Mouse (Mus musculus): ENCODE measurements around the gene Camta1.

Camta1 gene

DNA sequence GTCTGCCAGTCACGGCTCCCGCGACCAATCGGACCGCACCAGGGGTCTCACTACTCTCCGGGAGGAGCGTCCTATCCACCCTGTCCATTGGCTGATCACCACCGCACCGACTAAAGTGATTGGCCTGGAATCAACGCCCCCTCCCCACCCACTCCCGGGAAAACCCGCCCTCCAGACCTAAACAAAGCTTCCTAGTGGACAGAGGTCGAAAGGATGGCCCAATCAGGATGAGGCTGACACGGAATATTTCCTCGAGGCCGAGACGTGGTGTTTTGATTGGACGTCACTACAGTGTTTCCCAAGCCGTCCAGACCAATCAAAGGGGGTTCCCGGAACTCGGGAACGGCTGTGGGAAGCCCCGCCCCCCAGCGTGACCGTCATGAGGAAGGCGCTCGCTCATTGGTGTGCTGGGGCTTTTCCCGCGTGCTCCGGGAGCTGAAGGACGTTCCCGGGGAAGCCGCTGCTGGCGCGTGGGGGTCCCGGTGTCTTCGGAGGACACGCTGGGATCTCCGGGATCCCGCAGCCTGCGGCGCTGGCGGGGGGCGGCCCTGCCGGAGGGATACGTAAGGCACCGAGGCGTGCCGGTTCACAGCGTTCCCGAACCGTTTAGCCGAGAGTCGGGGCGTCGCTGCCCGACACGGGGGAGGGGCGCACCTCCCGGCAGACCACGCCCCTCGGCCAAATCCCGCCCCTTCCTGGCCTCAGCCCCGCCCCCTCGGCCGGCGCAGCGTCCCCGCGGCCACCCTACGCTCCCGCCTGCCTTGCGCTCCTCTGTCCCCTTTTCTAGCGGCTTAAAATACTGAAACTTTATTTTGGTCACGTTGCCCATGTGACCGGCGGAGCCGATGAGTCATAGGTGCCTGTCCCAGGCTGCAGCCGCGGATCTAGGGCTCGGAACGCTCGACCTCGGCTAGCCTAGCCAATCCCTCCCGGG lies at the start of gene Camta1:
TSS of gene Camta1 (minus strand) at position 71 of the 934 bp plus-strand sequence.
- in situ Hi-C loops (cut with MboI, MseI), result loop anchor here (5.0 to 10.0 kb wide), 3 partner anchors 150 to 807 kb away; partner anchors contain the start of genes Hes3 (in 1 of the 2), Icmt (in 1 of the 2) and Vamp3 (in 1 of the 2)

DNA sequence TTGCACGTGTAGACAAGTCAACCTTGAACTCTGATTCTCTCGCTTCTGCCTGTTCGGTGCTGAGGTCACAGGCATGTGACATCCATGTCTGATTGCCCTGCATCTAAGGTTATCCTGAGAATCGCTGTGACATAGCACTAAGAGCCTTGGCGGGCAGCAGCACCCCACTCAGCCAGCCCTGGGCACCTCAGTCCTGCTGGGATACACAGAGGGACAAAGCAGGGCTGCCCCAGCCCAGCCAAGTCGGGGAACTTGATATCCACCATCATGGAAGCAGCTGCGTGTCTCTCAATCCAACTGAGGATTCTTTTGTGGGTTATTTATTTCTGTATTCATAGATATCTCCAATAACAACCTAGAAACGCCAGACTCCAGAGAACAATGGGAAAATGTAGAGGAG lies 47.1 kb upstream of the Camta1 start:
- in situ Hi-C loops (cut with MboI, MseI), result loop anchor here in 1 of 2 experiments (10.0 kb wide), 2 partner anchors 594 to 1226 kb away; no protein-coding TSS in a partner anchor

DNA sequence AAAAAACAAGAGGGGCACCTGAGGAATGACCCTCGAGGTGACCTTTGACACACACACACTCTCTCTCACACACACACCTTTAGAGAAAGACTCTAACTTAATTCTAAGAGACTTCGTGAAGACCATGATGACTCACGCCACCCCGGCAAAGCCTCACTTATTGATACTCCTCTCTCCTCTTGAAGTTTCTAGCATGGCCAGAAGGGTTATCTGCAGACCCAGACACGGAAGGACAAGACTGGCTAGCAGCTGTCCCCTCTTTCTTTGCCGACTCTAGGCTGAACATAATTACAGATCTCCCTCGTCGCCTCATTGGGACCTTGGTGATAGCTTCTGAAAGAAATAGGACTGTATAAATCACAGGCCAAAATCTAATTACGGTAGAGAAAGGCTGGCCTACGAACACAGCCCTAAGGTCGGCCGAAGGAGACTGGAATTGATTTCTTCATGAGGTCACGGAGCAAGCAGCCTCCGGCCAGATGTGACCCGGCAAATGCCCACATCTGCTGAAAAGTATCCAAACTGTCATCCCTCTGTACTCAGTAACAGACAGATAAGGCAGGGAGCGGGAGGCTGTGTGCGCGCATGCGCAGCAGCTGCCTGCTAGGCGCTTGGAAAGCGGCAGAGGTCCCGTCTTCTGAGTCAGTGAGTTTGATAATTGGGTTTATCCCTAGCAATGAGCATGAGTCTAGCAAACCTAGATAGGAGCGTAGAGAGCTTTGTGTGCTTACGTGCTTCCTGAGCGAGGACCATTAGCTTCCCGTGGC lies 46.1 kb upstream of the Camta1 start:
- in situ Hi-C loops (cut with MboI, MseI), result loop anchor here in 1 of 2 experiments (10.0 kb wide), 2 partner anchors 593 to 1227 kb away; no protein-coding TSS in a partner anchor

DNA sequence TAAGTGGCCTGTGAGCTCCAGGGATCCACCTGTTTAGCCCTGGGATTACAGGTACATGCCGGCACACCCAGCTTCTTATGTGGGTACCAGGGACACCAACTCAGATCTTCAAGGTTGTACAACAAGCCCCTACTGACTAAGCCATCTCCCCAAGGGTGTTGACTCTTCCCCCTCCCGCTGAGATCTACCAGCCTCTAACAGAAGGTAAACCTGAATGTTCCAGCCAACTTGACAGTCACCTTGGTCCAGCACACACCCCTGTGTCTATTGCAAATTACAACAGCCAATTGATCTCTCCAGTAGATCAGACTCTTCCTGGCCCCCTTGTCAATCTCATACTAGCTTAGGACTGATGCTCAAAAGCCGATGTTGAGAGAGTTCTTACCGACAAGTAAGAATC lies 43.9 kb upstream of the Camta1 start:
- in situ Hi-C loops (cut with MboI, MseI), result loop anchor here in 1 of 2 experiments (10.0 kb wide), 2 partner anchors 591 to 1229 kb away; no protein-coding TSS in a partner anchor

DNA sequence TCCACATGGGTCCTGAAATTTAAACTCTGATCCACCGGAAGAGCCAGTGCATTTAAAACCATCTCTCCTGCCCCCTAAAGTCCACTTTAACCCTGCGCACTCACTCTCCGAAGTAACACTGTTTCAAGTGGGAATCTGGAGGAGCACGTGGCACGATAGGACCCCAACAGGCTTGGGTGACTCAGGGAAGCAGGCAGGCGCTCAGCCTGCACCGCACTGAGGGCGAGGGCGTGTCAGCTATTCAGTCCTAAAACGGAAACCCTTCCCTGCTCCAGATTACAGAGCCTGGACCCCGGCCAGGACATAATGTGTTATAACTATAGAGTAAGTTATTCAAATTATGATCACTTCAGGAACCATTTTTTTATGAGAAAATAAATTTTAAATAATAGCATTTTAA lies 42.4 kb upstream of the Camta1 start:
- in situ Hi-C loops (cut with MboI, MseI), result loop anchor here in 1 of 2 experiments (10.0 kb wide), 2 partner anchors 589 to 1231 kb away; no protein-coding TSS in a partner anchor

DNA sequence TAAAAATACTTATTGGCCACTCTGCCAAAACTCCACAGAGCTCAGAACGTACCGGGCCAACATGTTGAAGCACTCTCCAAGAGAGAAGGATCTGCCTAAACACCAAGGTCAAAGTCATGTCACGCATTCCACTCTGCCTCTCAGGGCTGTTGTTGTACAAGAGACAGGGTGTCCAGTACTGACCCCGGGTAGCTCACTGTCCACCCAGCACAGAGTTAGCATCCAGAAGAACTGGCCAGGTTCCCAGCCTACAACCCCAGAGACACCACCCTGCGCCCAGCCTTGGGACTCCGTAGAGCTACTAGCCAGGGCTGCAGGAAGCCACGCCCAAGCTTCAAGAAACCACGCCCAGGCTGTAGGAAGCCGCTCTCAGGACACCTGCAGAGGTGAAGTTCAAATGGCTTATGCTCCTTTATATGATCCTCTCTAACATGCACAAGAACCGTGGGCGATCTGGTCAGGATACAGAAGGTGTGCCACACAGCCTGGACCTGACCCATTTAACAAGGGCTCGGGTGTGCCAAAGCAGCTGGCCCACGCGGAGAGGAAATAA lies 41.1 kb upstream of the Camta1 start:
- in situ Hi-C loops (cut with MboI, MseI), result loop anchor here in 1 of 2 experiments (10.0 kb wide), 2 partner anchors 588 to 1232 kb away; no protein-coding TSS in a partner anchor

DNA sequence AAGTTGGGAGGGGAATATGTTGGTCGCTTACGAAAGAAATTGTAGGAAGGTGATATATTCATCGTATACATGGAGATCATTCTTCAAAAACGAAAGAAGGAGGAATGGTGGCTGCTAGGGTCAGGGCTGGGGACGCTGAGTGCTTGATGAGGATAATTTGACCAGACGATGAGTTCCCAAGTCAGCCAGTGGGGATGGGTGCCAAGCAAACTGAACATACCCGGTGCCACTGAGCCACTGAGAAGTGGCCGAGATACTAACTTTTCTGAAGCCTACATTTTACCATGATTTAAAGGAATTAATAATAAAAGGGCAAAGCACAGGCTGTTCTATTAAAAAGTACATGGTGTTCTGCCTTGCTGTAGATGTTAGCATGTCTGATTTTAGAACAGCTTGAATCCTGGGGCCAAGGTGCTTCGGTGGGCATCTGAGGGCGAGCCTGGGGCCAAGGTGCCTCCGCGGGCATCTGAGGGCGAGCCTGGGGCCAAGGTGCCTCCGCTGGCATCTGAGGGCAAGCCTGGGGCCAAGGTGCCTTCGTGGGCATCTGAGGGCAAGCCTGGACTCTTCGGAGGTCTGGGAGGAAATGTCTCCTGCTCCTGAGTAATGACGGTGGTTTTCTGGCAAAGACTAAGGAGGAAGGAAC lies 40.5 kb upstream of the Camta1 start:
- in situ Hi-C loops (cut with MboI, MseI), result loop anchor here in 1 of 2 experiments (10.0 kb wide), 2 partner anchors 587 to 1233 kb away; no protein-coding TSS in a partner anchor

DNA sequence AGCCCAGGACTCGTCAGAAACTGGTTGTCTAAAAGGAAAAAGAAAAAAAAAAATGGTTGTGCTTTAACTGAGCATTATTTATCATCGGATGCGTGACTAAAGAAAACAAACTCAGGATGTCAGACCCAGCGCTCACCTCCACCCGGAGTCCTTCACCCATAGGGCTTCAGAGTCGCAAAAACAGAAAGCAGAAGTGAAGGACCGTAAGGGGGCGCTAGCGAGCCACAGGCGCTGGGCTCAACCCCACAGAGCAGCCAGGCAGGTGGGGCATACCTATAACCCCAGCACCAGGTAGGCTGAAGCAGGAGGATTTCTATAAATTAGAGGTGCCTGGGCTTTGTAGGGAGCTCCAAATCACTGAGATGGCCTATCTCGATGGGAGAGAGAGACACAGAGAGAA lies 39.7 kb upstream of the Camta1 start:
- in situ Hi-C loops (cut with MboI, MseI), result loop anchor here in 1 of 2 experiments (10.0 kb wide), 2 partner anchors 587 to 1233 kb away; no protein-coding TSS in a partner anchor

DNA sequence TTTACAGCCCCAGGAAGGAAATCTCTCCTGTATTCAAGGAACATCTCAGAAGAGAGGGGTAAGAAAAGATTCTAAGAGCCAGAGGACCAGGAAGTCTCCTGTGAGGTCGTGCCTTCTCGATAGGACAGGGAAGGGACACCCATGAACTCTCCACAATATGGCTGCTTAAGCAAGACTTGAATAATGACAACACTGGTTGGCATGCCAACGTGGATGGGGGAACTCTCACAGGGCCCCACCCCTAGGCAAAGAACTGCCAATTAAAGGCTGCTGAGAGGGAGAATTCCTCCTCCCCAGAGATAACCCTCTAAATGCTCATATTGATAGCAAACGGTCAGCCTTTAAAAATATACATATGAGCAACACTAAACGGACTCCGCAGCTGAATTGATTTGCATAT lies 39.1 kb upstream of the Camta1 start:
- in situ Hi-C loops (cut with MboI, MseI), result loop anchor here in 1 of 2 experiments (10.0 kb wide), 2 partner anchors 586 to 1234 kb away; no protein-coding TSS in a partner anchor

DNA sequence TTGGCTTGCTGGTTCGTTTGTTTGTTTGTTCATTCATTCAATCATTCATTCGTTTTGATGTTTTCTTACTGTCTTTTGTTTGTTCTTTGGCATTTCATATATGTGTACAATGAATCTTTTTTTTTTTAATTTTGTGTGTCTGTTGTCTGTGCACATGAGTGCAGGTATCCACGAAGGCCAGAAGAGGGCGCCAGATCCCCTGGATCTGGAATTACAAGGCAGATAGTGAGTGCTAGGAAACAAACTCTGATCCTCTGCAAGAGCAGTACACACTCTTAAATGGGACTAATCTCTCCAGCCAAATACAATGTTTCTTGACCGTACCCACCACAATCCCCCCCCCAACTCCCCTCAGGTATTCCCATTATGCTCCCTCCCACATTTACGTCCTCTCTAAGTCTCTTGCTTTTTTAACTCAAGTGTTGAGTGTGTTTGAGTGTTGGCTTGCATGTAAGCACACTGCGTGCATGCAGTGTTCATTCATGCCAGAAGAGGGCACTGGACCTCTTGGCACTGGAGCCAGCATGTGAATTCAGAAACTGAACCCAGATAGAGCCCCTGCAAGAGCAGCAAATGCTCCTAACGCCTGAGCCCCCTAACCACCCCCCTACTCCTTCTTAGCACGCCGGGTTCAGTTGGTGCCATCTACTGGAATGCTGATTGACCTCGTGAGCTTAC lies 38.2 kb upstream of the Camta1 start:
- in situ Hi-C loops (cut with MboI, MseI), result loop anchor here (5.0 to 10.0 kb wide), 3 partner anchors 585 to 1235 kb away; no protein-coding TSS in a partner anchor

DNA sequence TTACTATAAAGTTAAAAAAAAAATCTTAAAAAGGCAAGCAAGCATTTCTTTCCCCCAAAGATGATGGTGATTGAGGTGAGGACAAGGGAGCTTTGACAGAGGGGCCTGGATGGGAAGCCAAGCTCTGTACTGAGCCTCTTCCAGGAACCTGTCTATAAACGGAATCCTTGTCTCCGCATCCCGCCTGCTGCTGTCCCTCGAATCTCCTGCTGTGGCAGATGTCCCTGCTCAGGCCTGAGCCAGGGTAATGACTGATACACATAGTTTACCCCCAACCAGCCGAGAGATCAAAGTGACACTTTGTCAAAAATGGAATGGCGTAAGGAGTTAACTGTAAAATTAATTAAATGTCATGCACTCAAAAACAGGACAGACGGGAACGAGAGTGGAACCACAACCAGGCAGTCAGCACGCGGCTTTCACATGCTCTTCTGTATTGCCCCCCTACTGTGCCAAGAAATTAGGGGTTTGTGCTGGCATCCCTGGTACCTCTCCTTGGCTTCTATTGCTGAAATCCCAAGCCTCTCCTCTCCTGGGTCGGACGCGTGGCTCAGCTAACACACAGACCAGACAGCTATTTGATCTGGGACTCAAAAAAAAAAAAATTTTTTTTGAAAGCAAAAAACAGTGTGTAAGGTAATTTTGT lies 37.0 kb upstream of the Camta1 start:
- in situ Hi-C loops (cut with MboI, MseI), result loop anchor here (5.0 kb wide), 1 partner anchor 746 kb away; no protein-coding TSS in a partner anchor

DNA sequence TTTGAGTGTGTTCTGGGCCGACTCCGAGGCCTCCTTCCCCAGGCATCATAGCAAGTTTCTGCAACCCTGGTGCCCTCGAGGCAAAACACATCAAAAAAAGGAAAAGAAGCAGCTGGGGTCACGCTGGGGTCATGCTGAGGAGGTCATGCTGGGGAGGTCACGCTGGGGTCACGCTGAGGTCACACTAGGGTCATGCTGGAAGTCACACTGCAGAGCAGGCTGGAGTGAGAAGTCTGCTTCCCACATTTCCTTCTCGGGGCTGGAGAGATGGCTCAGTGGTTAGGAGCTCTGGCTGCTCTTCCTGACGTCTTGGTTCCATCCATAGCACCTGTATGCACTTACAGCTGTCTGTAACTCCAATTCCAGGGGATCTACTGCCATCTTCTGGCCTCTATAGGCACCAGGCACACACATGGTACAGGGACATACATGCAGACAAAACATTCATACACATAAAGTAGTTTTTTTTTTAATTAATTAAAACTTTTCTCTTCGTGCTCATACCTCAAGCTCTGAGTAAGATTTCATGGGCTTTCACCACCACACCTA lies 35.5 kb upstream of the Camta1 start:
- in situ Hi-C loops (cut with MboI, MseI), result loop anchor here (5.0 kb wide), 1 partner anchor 745 kb away; no protein-coding TSS in a partner anchor

DNA sequence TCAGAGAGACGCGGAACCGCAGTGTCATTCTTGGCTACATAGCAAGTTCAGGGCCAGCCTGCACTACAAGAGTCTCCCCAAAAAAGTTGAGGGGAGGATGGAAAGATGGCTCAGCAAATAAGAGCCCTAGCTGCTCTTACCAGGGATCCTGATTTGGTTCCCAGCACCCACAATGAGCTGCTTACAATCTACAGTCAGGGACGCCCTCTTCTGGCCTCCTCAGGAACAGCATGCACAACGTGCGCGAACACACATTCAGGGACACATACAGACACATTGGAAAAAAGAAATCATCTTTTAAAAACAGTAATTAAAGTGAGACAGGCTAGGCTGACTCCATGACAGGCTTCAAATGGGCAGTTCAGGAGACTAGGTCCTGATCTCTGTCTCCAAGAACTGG lies 33.9 kb upstream of the Camta1 start:
- in situ Hi-C loops (cut with MboI, MseI), result loop anchor here (5.0 kb wide), 1 partner anchor 743 kb away; no protein-coding TSS in a partner anchor

DNA sequence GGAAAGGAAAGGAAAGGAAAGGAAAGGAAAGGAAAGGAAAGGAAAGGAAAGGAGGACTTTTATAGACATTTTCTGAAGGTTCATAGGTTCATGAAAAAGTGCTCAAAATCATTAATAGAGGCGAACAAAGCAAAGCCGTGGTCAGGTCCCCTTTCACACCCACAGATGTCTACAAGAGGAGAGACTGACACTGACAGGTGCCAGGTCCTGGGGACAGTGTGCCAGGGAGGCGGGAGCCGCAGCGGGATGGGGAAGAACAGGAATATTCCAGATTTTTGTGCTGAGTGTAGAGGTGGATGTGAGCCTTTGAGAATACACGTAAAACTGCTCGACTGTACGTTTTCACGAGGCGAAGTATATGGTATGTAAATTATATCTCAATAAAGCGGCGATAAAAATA lies 33.2 kb upstream of the Camta1 start:
- in situ Hi-C loops (cut with MboI, MseI), result loop anchor here (5.0 kb wide), 1 partner anchor 743 kb away; no protein-coding TSS in a partner anchor

DNA sequence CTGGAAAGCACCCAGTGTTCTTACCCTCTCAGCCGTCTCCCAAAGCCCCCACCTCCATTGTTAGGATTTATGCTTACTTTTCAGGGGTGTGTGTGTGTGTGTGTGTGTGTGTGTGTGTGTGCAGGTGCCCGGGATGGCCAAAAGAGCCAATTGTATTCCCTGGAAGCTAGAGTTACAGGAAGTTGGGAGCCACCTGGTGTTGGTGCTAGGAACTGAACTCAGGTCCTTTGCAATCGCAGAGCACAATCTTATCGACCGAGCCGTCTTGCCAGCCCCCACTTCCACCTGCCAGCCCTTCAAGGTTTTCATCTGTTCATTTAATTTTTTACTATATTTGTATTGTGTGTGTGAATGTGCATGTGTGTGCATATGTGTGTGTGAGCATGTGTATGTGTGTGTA lies 31.6 kb upstream of the Camta1 start:
- in situ Hi-C loops (cut with MboI, MseI), result no loop called here

DNA sequence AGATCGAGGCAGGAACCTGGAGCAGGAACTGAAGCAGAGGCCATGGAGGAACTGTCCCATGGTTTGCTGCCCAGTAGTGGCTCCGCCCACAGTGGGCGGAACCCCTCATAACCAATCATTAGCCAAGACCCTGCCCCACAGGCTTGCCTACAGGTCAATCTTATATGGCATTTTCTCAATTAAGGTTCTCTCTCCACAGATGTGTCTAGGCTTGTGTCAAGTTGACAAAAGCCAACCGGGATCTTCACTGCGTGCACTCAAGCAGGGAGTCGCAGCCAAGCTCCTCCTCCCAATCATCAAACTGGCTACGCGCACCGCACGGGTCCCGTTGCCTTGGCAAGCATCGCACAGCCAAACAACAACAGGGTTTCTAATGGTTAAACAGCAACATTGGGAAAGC lies 19.9 kb upstream of the Camta1 start:
- in situ Hi-C loops (cut with MboI, MseI), result loop anchor here in 1 of 2 experiments (10.0 kb wide), 1 partner anchor 1323 kb away; no protein-coding TSS in a partner anchor

DNA sequence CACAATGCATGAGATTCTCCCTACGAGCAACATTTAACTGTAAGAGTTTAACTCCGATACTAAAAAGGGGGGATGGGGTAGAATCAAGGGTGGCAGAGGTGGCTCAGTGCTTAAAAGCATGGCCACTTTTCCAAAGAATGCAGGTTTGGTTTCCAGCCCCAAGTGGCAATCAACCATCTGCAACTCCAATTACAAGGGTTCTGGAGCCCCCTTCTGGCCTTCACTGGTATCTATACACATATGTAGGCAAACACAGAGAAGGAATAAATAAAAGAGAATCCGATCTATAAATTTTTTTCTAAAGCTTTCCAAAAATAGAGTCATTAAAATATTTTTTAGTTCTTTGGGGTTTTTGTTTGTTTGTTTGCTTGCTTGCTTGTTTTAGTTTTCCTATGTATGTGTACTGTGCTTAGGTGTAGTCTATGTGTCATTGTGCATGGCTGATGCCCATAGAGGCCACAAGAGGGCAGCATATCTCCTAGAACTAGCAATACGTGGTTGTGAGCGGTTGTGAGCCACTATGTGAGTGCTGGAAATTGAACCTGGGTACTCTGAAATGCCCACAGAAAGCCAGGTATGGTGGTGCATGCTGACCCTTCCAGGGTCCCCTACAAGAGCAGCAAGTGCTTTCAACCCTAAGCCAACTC lies 18.5 kb upstream of the Camta1 start:
- in situ Hi-C loops (cut with MboI, MseI), result loop anchor here in 1 of 2 experiments (10.0 kb wide), 1 partner anchor 1325 kb away; no protein-coding TSS in a partner anchor

DNA sequence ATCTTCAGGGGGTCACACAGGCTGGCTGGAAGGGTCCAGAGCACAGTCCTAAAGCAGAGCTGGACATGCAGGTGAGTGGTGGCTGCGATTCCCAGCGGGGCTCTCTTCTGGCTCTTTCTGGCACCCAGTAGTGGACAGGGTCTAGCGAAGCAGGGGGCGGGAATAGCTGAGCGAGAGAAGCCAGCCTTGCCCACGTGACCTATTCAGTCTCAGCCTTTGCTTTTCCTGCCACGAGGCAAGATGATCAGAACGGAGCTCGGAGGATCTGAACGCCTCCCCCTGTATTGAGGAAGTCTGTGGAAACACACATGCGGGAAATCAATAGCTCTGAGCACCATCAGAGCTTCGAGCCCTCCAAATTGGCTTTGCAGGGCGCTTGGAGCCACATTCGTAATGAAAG lies 14.7 kb upstream of the Camta1 start:
- in situ Hi-C loops (cut with MboI, MseI), result no loop called here

Data from T-helper 17 cell (primary cell).